Mouse (Mus musculus) lung, embryonic 15.5 days (tissue): Measurements from ENCODE around the gene Usp10. TPM values are rescaled to one million over a fixed set of nuclear protein-coding genes. Genes with fewer than 3 reads are reported as not detected.

ENCODE experiments used
- ATAC-seq: fragments of 200-750 bp; cut with Nextera tagmentation; 2 replicates; pipeline ENCODE4 v1.8.0; 2017; ENCODE audit warnings: moderate number of reproducible peaks, borderline replicate concordance; ENCODE audit not compliant: low FRiP score, low TSS enrichment; ENCODE audit errors: extremely low read depth
- H3K27ac ChIP-seq: fragments of 300-500 bp; sonication (generic); 2 replicates; pipeline ENCODE4 v1.5.1; 2015; ENCODE audit warnings: moderate library complexity, mild to moderate bottlenecking, inconsistent platforms
- H3K27me3 ChIP-seq: fragments of 300-500 bp; sonication (generic); 2 replicates; pipeline ENCODE4 v1.6.1; 2015; ENCODE audit warnings: inconsistent platforms
- H3K36me3 ChIP-seq: fragments of 300-500 bp; sonication (generic); 2 replicates; pipeline ENCODE4 v1.6.1; 2015; ENCODE audit warnings: inconsistent platforms
- H3K4me1 ChIP-seq: fragments of 300-500 bp; sonication (generic); 2 replicates; pipeline ENCODE4 v1.6.1; 2015; ENCODE audit warnings: inconsistent platforms
- H3K4me2 ChIP-seq: fragments of 300-500 bp; sonication (generic); 2 replicates; pipeline ENCODE4 v1.6.1; 2015; ENCODE audit warnings: inconsistent platforms, mild to moderate bottlenecking, moderate library complexity
- H3K4me3 ChIP-seq: fragments of 300-500 bp; sonication (generic); 2 replicates; pipeline ENCODE4 v1.5.1; 2015; ENCODE audit warnings: mild to moderate bottlenecking, inconsistent platforms
- H3K9ac ChIP-seq: fragments of 300-500 bp; sonication (generic); 2 replicates; pipeline ENCODE4 v1.6.1; 2015; ENCODE audit warnings: inconsistent platforms
- H3K9me3 ChIP-seq: fragments of 300-500 bp; sonication (generic); 2 replicates; pipeline ENCODE4 v1.6.1; 2016; ENCODE audit warnings: inconsistent platforms
- WGBS: fragments of 180-500 bp; shearing (Covaris S2); methylation state at CpG from one replicate; pipeline ENCODE4 v1.1.7; 2015; 5-methylcytosine and 5-hydroxymethylcytosine counted together
- polyA plus RNA-seq: library from polyadenylated mRNA; unstranded; fragments of >200 nt; fragmentation: Nextera tagmentation; extraction: Ambion mirVana; gene quantifications from 2 replicates; pipeline ENCODE4 v1.2.1, GENCODE M21; 2015

The Usp10 gene
- 132 and 135 TPM in 2 replicates for polyA plus RNA-seq

- Histone ChIP-seq H3K36me3 (no peaks in the 10 kb centered on the region), H3K27ac (peak within 1 kb of the TSS; percentile 92), H3K9ac (peak within 1 kb of the TSS; percentile 90), H3K4me1 (peaks cover 42% of the 10 kb centered on the region), H3K4me2 (peak within 1 kb of the TSS; percentile 97), H3K4me3 (peak within 1 kb of the TSS; percentile 89), H3K9me3 (no peaks in the 10 kb centered on the region), H3K27me3 (peaks cover 5% of the 10 kb centered on the region; the same call in 1 of the 2 replicates)
- no peak for ATAC-seq
- WGBS = 21% methylated on average over 13 of the region's 13 CpGs
Observed at GRCm38 (mm10) chr8:119909944-119910546, at the start of gene Usp10. Usp10 (plus strand) TSS chr8:119910360.

- no peaks in the 10 kb centered on the region; the same call in 1 of the 2 replicates for H3K27me3 ChIP-seq
- peak within 1 kb of the TSS; percentile 87 for H3K4me2 ChIP-seq
- no peaks in the 10 kb centered on the region for H3K9me3 ChIP-seq
- H3K4me1 ChIP-seq = peaks cover 13% of the 10 kb centered on the region
- under 1% methylated on average over 35 of the region's 35 CpGs for WGBS
- H3K4me3 ChIP-seq = peak within 1 kb of the TSS; percentile 56
- no peaks in the 10 kb centered on the region for H3K36me3 ChIP-seq
- H3K27ac ChIP-seq = peak within 1 kb of the TSS; percentile 27
- H3K9ac ChIP-seq = peak within 1 kb of the TSS; percentile 53
- ATAC-seq = peak; percentile 97
Observed at GRCm38 (mm10) chr8:119861706-119862389, 48.3 kb upstream of the Usp10 start, which contains the start of gene Klhl36. Klhl36 (plus strand) TSS chr8:119862266.

GRCm38 (mm10) chr8:119862390-119862734 is 47.8 kb upstream of the Usp10 start:
- peak; percentile 59; the same call in 1 of the 2 replicates for ATAC-seq

GRCm38 (mm10) chr8:119862749-119863148 is 47.4 kb upstream of the Usp10 start:
- H3K4me1 ChIP-seq = peaks cover 13% of the 10 kb centered on the region
- H3K27me3 ChIP-seq = no peaks in the 10 kb centered on the region; the same call in 1 of the 2 replicates
- WGBS = 9% methylated on average over 6 of the region's 6 CpGs
- H3K4me3 ChIP-seq = peak overlapping the region; percentile 56
- peak overlapping the region; percentile 53 for H3K9ac ChIP-seq
- H3K27ac ChIP-seq = peak overlapping the region; percentile 27; the same call in 1 of the 2 replicates
- peak overlapping the region; percentile 87 for H3K4me2 ChIP-seq
- ATAC-seq = no peak
- H3K9me3 ChIP-seq = no peaks in the 10 kb centered on the region
- no peaks in the 10 kb centered on the region for H3K36me3 ChIP-seq

More at GRCm38 (mm10) chr8:119862390-119862734, 47.8 kb upstream of the Usp10 start:
- Histone ChIP-seq H3K4me3 (peak overlapping the region; percentile 56), H3K9ac (peak overlapping the region; percentile 53), H3K36me3 (no peaks in the 10 kb centered on the region), H3K4me1 (peaks cover 13% of the 10 kb centered on the region), H3K27me3 (no peaks in the 10 kb centered on the region; the same call in 1 of the 2 replicates), H3K9me3 (no peaks in the 10 kb centered on the region), H3K4me2 (peak overlapping the region; percentile 87), H3K27ac (peak overlapping the region; percentile 27)
- 1% methylated on average over 18 of the region's 19 CpGs for WGBS

- Histone ChIP-seq H3K27ac (no peak overlapping the region), H3K4me1 (no peaks in the 10 kb centered on the region), H3K27me3 (no peaks in the 10 kb centered on the region), H3K4me3 (no peak overlapping the region), H3K4me2 (no peak overlapping the region), H3K36me3 (peaks cover 26% of the 10 kb centered on the region), H3K9ac (no peak overlapping the region), H3K9me3 (no peaks in the 10 kb centered on the region)
- 64% methylated on average over 20 of the region's 20 CpGs for whole genome bisulfite sequencing
- ATAC-seq = no peak
Observed at GRCm38 (mm10) chr8:119869616-119870015, 40.5 kb upstream of the Usp10 start.

- no peak overlapping the region for H3K4me3 ChIP-seq
- H3K27me3 ChIP-seq = no peaks in the 10 kb centered on the region
- no peak for ATAC-seq
- 98% methylated on average over 1 of the region's 1 CpGs for WGBS
- peaks cover 26% of the 10 kb centered on the region for H3K36me3 ChIP-seq
- H3K9me3 ChIP-seq = no peaks in the 10 kb centered on the region
- H3K4me2 ChIP-seq = no peak overlapping the region
- no peak overlapping the region for H3K27ac ChIP-seq
- no peaks in the 10 kb centered on the region for H3K4me1 ChIP-seq
- no peak overlapping the region for H3K9ac ChIP-seq
Observed at GRCm38 (mm10) chr8:119873181-119873580, 37.0 kb upstream of the Usp10 start.

- WGBS = 55% methylated on average over 6 of the region's 6 CpGs
- Histone ChIP-seq H3K4me1 (peaks cover 11% of the 10 kb centered on the region), H3K9ac (no peak overlapping the region), H3K9me3 (no peaks in the 10 kb centered on the region), H3K27me3 (no peaks in the 10 kb centered on the region), H3K4me2 (no peak overlapping the region), H3K36me3 (no peaks in the 10 kb centered on the region), H3K27ac (no peak overlapping the region), H3K4me3 (no peak overlapping the region)
- no peak for ATAC-seq
Observed at GRCm38 (mm10) chr8:119881301-119881700, 28.9 kb upstream of the Usp10 start.

GRCm38 (mm10) chr8:119881917-119882316 is 28.2 kb upstream of the Usp10 start:
- WGBS = 83% methylated on average over 8 of the region's 8 CpGs
- H3K4me3 ChIP-seq = no peak overlapping the region

GRCm38 (mm10) chr8:119883281-119883680 is 26.9 kb upstream of the Usp10 start:
- no peaks in the 10 kb centered on the region for H3K27me3 ChIP-seq
- H3K36me3 ChIP-seq = no peaks in the 10 kb centered on the region
- peaks cover 11% of the 10 kb centered on the region for H3K4me1 ChIP-seq
- 88% methylated on average over 7 of the region's 7 CpGs for WGBS
- no peaks in the 10 kb centered on the region for H3K9me3 ChIP-seq
- no peak overlapping the region for H3K9ac ChIP-seq
- H3K4me3 ChIP-seq = no peak overlapping the region
- H3K27ac ChIP-seq = no peak overlapping the region
- ATAC-seq = no peak
- H3K4me2 ChIP-seq = no peak overlapping the region

More at GRCm38 (mm10) chr8:119881917-119882316, 28.2 kb upstream of the Usp10 start:
- no peak overlapping the region for H3K4me2 ChIP-seq
- H3K9ac ChIP-seq = no peak overlapping the region
- no peaks in the 10 kb centered on the region for H3K9me3 ChIP-seq
- no peaks in the 10 kb centered on the region for H3K27me3 ChIP-seq
- no peaks in the 10 kb centered on the region for H3K36me3 ChIP-seq
- no peak overlapping the region for H3K27ac ChIP-seq
- H3K4me1 ChIP-seq = peaks cover 11% of the 10 kb centered on the region
- ATAC-seq = no peak

- Histone ChIP-seq H3K4me2 (no peak overlapping the region), H3K9ac (no peak overlapping the region), H3K4me1 (peaks cover 11% of the 10 kb centered on the region), H3K4me3 (no peak overlapping the region), H3K27ac (peak overlapping the region; percentile 11; the same call in 1 of the 2 replicates), H3K36me3 (no peaks in the 10 kb centered on the region), H3K9me3 (no peaks in the 10 kb centered on the region), H3K27me3 (no peaks in the 10 kb centered on the region)
- WGBS = 23% methylated on average over 3 of the region's 3 CpGs
- peak; percentile 80 for ATAC-seq
Observed at GRCm38 (mm10) chr8:119885612-119886011, 24.5 kb upstream of the Usp10 start.

GRCm38 (mm10) chr8:119887130-119887529 is 23.0 kb upstream of the Usp10 start:
- no peak overlapping the region for H3K9ac ChIP-seq
- no peaks in the 10 kb centered on the region for H3K27me3 ChIP-seq
- peaks cover 11% of the 10 kb centered on the region for H3K4me1 ChIP-seq
- H3K9me3 ChIP-seq = no peaks in the 10 kb centered on the region
- H3K27ac ChIP-seq = no peak overlapping the region
- WGBS = 88% methylated on average over 3 of the region's 3 CpGs
- no peak for ATAC-seq
- H3K4me2 ChIP-seq = no peak overlapping the region
- no peaks in the 10 kb centered on the region for H3K36me3 ChIP-seq
- no peak overlapping the region for H3K4me3 ChIP-seq

GRCm38 (mm10) chr8:119888012-119888411 is 22.1 kb upstream of the Usp10 start:
- Histone ChIP-seq H3K4me3 (no peak overlapping the region), H3K27ac (no peak overlapping the region), H3K4me1 (peaks cover 11% of the 10 kb centered on the region), H3K9ac (no peak overlapping the region), H3K4me2 (no peak overlapping the region), H3K27me3 (no peaks in the 10 kb centered on the region), H3K9me3 (no peaks in the 10 kb centered on the region), H3K36me3 (no peaks in the 10 kb centered on the region)
- WGBS = 71% methylated on average over 4 of the region's 4 CpGs
- no peak for ATAC-seq
